Mouse (Mus musculus): ENCODE results near the gene Itpr2. TPM values are rescaled to one million over a fixed set of nuclear protein-coding genes. Genes with fewer than 3 reads are reported as not detected.

Gene Itpr2
- polyA plus RNA-seq, 1 experiment, result 18.0 TPM

- Histone ChIP-seq H3K4me1 (ENCODE audit: control insufficient read depth, insufficient read depth, insufficient read length) (no peaks in the 10 kb centered on the region), H3K4me3 (ENCODE audit: extremely low read depth, insufficient read depth, insufficient read length) (no peak overlapping the region), H3K27me3 (ENCODE audit: control insufficient read depth, insufficient read depth, low read length) (no peaks in the 10 kb centered on the region), H3K36me3 (ENCODE audit: control insufficient read depth, insufficient read depth, low read length) (peaks cover 24% of the 10 kb centered on the region), H3K27ac (ENCODE audit: insufficient read depth, low read length) (no peak overlapping the region)
- no peak for TF ChIP-seq POLR2A (IDR thresholded peaks at IDR 0.05; ENCODE audit: low read depth, low read length)
- no peak for TF ChIP-seq CTCF (IDR thresholded peaks at IDR 0.05; ENCODE audit: extremely low read depth, insufficient read depth, insufficient read length, insufficient replicate concordance)
- DNase-seq (ENCODE audit: low read depth in 1 of 2, low spot score in 2 of 2), result no peak
- 60% methylated on average over 4 of the region's 4 CpGs for WGBS
These were observed 188.6 kb downstream of the Itpr2 start for GRCm38 (mm10) chr6:146313396-146313795.

GRCm38 (mm10) chr6:146310210-146310609, 191.8 kb downstream of the Itpr2 start:
- Histone ChIP-seq H3K36me3 (ENCODE audit: control insufficient read depth, insufficient read depth, low read length) (peaks cover 25% of the 10 kb centered on the region), H3K4me1 (ENCODE audit: control insufficient read depth, insufficient read depth, insufficient read length) (no peaks in the 10 kb centered on the region), H3K27me3 (ENCODE audit: control insufficient read depth, insufficient read depth, low read length) (no peaks in the 10 kb centered on the region), H3K27ac (ENCODE audit: insufficient read depth, low read length) (no peak overlapping the region), H3K4me3 (ENCODE audit: extremely low read depth, insufficient read depth, insufficient read length) (no peak overlapping the region)
- no peak for DNase-seq (ENCODE audit: low read depth in 1 of 2, low spot score in 2 of 2)
- WGBS, result 86% methylated on average over 2 of the region's 2 CpGs
- TF ChIP-seq POLR2A (IDR thresholded peaks at IDR 0.05; ENCODE audit: low read depth, low read length), result no peak
- no peak for TF ChIP-seq CTCF (IDR thresholded peaks at IDR 0.05; ENCODE audit: extremely low read depth, insufficient read depth, insufficient read length, insufficient replicate concordance)

GRCm38 (mm10) chr6:146309335-146309734, 192.7 kb downstream of the Itpr2 start:
- Histone ChIP-seq H3K27ac (ENCODE audit: insufficient read depth, low read length) (no peak overlapping the region), H3K36me3 (ENCODE audit: control insufficient read depth, insufficient read depth, low read length) (peaks cover 27% of the 10 kb centered on the region), H3K4me3 (ENCODE audit: extremely low read depth, insufficient read depth, insufficient read length) (no peak overlapping the region), H3K27me3 (ENCODE audit: control insufficient read depth, insufficient read depth, low read length) (no peaks in the 10 kb centered on the region), H3K4me1 (ENCODE audit: control insufficient read depth, insufficient read depth, insufficient read length) (no peaks in the 10 kb centered on the region)
- 81% methylated on average over 1 of the region's 1 CpGs for WGBS
- DNase-seq (ENCODE audit: low read depth in 1 of 2, low spot score in 2 of 2), result no peak
- TF ChIP-seq POLR2A (IDR thresholded peaks at IDR 0.05; ENCODE audit: low read depth, low read length) (no peak), CTCF (IDR thresholded peaks at IDR 0.05; ENCODE audit: extremely low read depth, insufficient read depth, insufficient read length, insufficient replicate concordance) (no peak)

- H3K27me3 ChIP-seq (ENCODE audit: control insufficient read depth, insufficient read depth, low read length), result no peaks in the 10 kb centered on the region
- TF ChIP-seq POLR2A (IDR thresholded peaks at IDR 0.05; ENCODE audit: low read depth, low read length), result no peak
- no peak for TF ChIP-seq CTCF (IDR thresholded peaks at IDR 0.05; ENCODE audit: extremely low read depth, insufficient read depth, insufficient read length, insufficient replicate concordance)
- H3K36me3 ChIP-seq (ENCODE audit: control insufficient read depth, insufficient read depth, low read length), result peaks cover 11% of the 10 kb centered on the region
- H3K27ac ChIP-seq (ENCODE audit: insufficient read depth, low read length), result no peak overlapping the region
- no peaks in the 10 kb centered on the region for H3K4me1 ChIP-seq (ENCODE audit: control insufficient read depth, insufficient read depth, insufficient read length)
- no peak for DNase-seq (ENCODE audit: low read depth in 1 of 2, low spot score in 2 of 2)
- 32% methylated on average over 3 of the region's 3 CpGs for WGBS
- H3K4me3 ChIP-seq (ENCODE audit: extremely low read depth, insufficient read depth, insufficient read length), result no peak overlapping the region
These were observed 196.0 kb downstream of the Itpr2 start for GRCm38 (mm10) chr6:146305995-146306394.

GRCm38 (mm10) chr6:146304088-146304487, 197.9 kb downstream of the Itpr2 start:
- H3K4me1 ChIP-seq (ENCODE audit: control insufficient read depth, insufficient read depth, insufficient read length), result no peaks in the 10 kb centered on the region
- no peaks in the 10 kb centered on the region for H3K27me3 ChIP-seq (ENCODE audit: control insufficient read depth, insufficient read depth, low read length)
- WGBS, result 92% methylated on average over 11 of the region's 11 CpGs
- TF ChIP-seq POLR2A (IDR thresholded peaks at IDR 0.05; ENCODE audit: low read depth, low read length), result no peak
- TF ChIP-seq CTCF (IDR thresholded peaks at IDR 0.05; ENCODE audit: extremely low read depth, insufficient read depth, insufficient read length, insufficient replicate concordance), result no peak
- no peak overlapping the region for H3K4me3 ChIP-seq (ENCODE audit: extremely low read depth, insufficient read depth, insufficient read length)
- no peak overlapping the region for H3K27ac ChIP-seq (ENCODE audit: insufficient read depth, low read length)
- H3K36me3 ChIP-seq (ENCODE audit: control insufficient read depth, insufficient read depth, low read length), result peaks cover 7% of the 10 kb centered on the region
- DNase-seq (ENCODE audit: low read depth in 1 of 2, low spot score in 2 of 2), result no peak

GRCm38 (mm10) chr6:146303336-146303735, 198.7 kb downstream of the Itpr2 start:
- Histone ChIP-seq H3K4me3 (ENCODE audit: extremely low read depth, insufficient read depth, insufficient read length) (no peak overlapping the region), H3K27me3 (ENCODE audit: control insufficient read depth, insufficient read depth, low read length) (no peaks in the 10 kb centered on the region), H3K36me3 (ENCODE audit: control insufficient read depth, insufficient read depth, low read length) (peaks cover 7% of the 10 kb centered on the region), H3K4me1 (ENCODE audit: control insufficient read depth, insufficient read depth, insufficient read length) (no peaks in the 10 kb centered on the region), H3K27ac (ENCODE audit: insufficient read depth, low read length) (no peak overlapping the region)
- TF ChIP-seq POLR2A (IDR thresholded peaks at IDR 0.05; ENCODE audit: low read depth, low read length) (no peak), CTCF (IDR thresholded peaks at IDR 0.05; ENCODE audit: extremely low read depth, insufficient read depth, insufficient read length, insufficient replicate concordance) (no peak)
- no peak for DNase-seq (ENCODE audit: low read depth in 1 of 2, low spot score in 2 of 2)
- 80% methylated on average over 2 of the region's 2 CpGs for WGBS

GRCm38 (mm10) chr6:146302574-146303130, 199.4 kb downstream of the Itpr2 start:
- Histone ChIP-seq H3K4me3 (ENCODE audit: extremely low read depth, insufficient read depth, insufficient read length) (no peak overlapping the region), H3K27ac (ENCODE audit: insufficient read depth, low read length) (no peak overlapping the region), H3K27me3 (ENCODE audit: control insufficient read depth, insufficient read depth, low read length) (no peaks in the 10 kb centered on the region), H3K36me3 (ENCODE audit: control insufficient read depth, insufficient read depth, low read length) (peaks cover 7% of the 10 kb centered on the region), H3K4me1 (ENCODE audit: control insufficient read depth, insufficient read depth, insufficient read length) (no peaks in the 10 kb centered on the region)
- TF ChIP-seq CTCF (IDR thresholded peaks at IDR 0.05; ENCODE audit: extremely low read depth, insufficient read depth, insufficient read length, insufficient replicate concordance) (no peak), POLR2A (IDR thresholded peaks at IDR 0.05; ENCODE audit: low read depth, low read length) (no peak)
- no peak for DNase-seq (ENCODE audit: low read depth in 1 of 2, low spot score in 2 of 2)
- WGBS, result 86% methylated on average over 8 of the region's 8 CpGs
